Mouse (Mus musculus) liver, adult 2 months (tissue): ENCODE data around the gene Cpsf2. TPM values are rescaled to one million over a fixed set of nuclear protein-coding genes. Genes with fewer than 3 reads are reported as not detected.
"Not testable (repeated sequence)": the region's sequence is repeated elsewhere in the genome, so short reads cannot be mapped to it uniquely, and the experiment has no call there.

ENCODE experiments used
- DNase-seq: peaks from one replicate; pipeline ENCODE4 v3.0.0-alpha.2; 2011; ENCODE audit warnings: low read depth, low spot score; ENCODE audit errors: extremely low read depth
- H3K27ac ChIP-seq: fragments of 200-500 bp; replicated peaks from 2 replicates; pipeline ENCODE4 v1.5.1; 2012; ENCODE audit warnings: low read depth, mild to moderate bottlenecking, control low read depth, inconsistent platforms, low read length; ENCODE audit not compliant: insufficient read depth
- H3K27me3 ChIP-seq: fragments of 200-500 bp; 2 replicates; pipeline ENCODE4 v1.6.1; 2012; ENCODE audit warnings: mild to moderate bottlenecking, moderate library complexity, low read length, inconsistent platforms; ENCODE audit not compliant: control insufficient read depth, insufficient read depth
- H3K36me3 ChIP-seq: fragments of 200-500 bp; 2 replicates; pipeline ENCODE4 v1.6.1; 2012; ENCODE audit warnings: low read length, inconsistent platforms; ENCODE audit not compliant: control insufficient read depth, insufficient read depth
- H3K4me1 ChIP-seq: fragments of 200-500 bp; 2 replicates; pipeline ENCODE4 v1.6.1; 2011; ENCODE audit warnings: low read length; ENCODE audit not compliant: control insufficient read depth, insufficient read depth
- H3K4me3 ChIP-seq: fragments of 200-500 bp; 2 replicates; pipeline ENCODE4 v1.5.1; 2011; ENCODE audit warnings: low read depth, mild to moderate bottlenecking, control low read depth, low read length, moderate library complexity; ENCODE audit not compliant: insufficient read depth
- H3K79me2 ChIP-seq: fragments of 200-500 bp; 2 replicates; pipeline ENCODE4 v1.6.1; 2012; ENCODE audit warnings: inconsistent platforms, mild to moderate bottlenecking, low read length, moderate library complexity; ENCODE audit not compliant: control insufficient read depth, insufficient read depth
- H3K9ac ChIP-seq: fragments of 200-500 bp; 2 replicates; pipeline ENCODE4 v1.6.1; 2012; ENCODE audit warnings: low read depth, mild to moderate bottlenecking, control low read depth, inconsistent platforms, low read length
- CTCF ChIP-seq: fragments of 200-500 bp; IDR thresholded peaks from 2 replicates; pipeline ENCODE4 v1.5.1; 2011; ENCODE audit warnings: low read depth, low read length, control low read depth
- POLR2A ChIP-seq: fragments of 200-500 bp; IDR thresholded peaks from 2 replicates; pipeline ENCODE4 v1.6.1; 2011; ENCODE audit warnings: low read length, control low read depth; ENCODE audit not compliant: insufficient read depth; ENCODE audit errors: extremely low read depth
- WGBS: fragments of 180-500 bp; shearing (Covaris S2); methylation state at CpG from one replicate; pipeline ENCODE4 v1.1.7; 2018; 5-methylcytosine and 5-hydroxymethylcytosine counted together
- polyA plus RNA-seq: library from polyadenylated mRNA; depleted of rRNA; stranded (reverse); fragments of >200 nt; gene quantifications from 2 replicates; pipeline ENCODE4 v1.2.3, GENCODE M21; 2012
- total RNA-seq: library from RNA; depleted of rRNA; stranded (reverse); fragments of >200 nt; gene quantifications from 2 replicates; pipeline ENCODE4 v1.2.3, GENCODE M21; 2014

Gene Cpsf2
- total and polyA plus RNA-seq, 2 experiments, result 2.7 to 9.2 TPM

DNA sequence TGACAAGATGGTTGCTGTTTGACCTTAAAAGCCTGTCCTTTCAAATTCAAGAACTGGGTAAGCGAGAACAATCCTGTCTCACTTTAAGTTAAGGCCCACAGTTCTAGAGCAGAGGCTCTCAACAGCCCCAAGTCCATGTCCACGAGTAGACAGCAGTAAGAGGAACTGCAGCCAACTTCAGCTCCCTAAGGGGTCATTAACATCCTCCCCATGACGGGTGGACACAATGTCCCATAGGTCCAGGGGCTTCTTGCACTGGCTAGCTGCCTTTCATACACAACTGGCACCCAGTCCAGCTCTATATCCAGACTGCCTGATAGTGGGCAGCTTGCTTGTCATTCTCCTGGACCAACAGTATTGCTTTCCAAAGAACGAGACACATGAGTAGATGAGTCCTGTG lies 27.0 kb upstream of the Cpsf2 start:
- Histone ChIP-seq H3K9ac (no peak overlapping the region), H3K4me1 (no peaks in the 10 kb centered on the region), H3K36me3 (peaks cover 23% of the 10 kb centered on the region), H3K4me3 (no peak overlapping the region), H3K27ac (no peak overlapping the region), H3K27me3 (no peaks in the 10 kb centered on the region), H3K79me2 (no peaks in the 10 kb centered on the region; the same call in 1 of the 2 replicates)
- TF ChIP-seq POLR2A (no peak), CTCF (no peak)
- WGBS, result 77% methylated on average over 4 of the region's 4 CpGs
- no peak for DNase-seq

- not testable (repeated sequence) for H3K4me1 ChIP-seq, H3K27ac ChIP-seq, H3K9ac ChIP-seq, H3K36me3 ChIP-seq, H3K4me3 ChIP-seq, H3K79me2 ChIP-seq, H3K27me3 ChIP-seq, DNase-seq
- WGBS, result 95% methylated on average over 8 of the region's 8 CpGs
Measured at GRCm38 (mm10) chr12:101955821-101956220, 20.0 kb upstream of the Cpsf2 start.

- TF ChIP-seq CTCF (no peak), POLR2A (no peak)
- WGBS, result 8% methylated on average over 26 of the region's 26 CpGs
- Histone ChIP-seq H3K4me3 (peak overlapping the region; percentile 86), H3K4me1 (peaks cover 9% of the 10 kb centered on the region), H3K36me3 (no peaks in the 10 kb centered on the region), H3K27ac (peak overlapping the region; percentile 52), H3K27me3 (no peaks in the 10 kb centered on the region), H3K9ac (peak overlapping the region; percentile 89), H3K79me2 (peaks cover 5% of the 10 kb centered on the region; the same call in 1 of the 2 replicates)
- peak; percentile 24 for DNase-seq
Measured at GRCm38 (mm10) chr12:101957079-101957941, 18.5 kb upstream of the Cpsf2 start.

GRCm38 (mm10) chr12:101957942-101958544 lies 17.7 kb upstream of the Cpsf2 start, which contains the start of gene Atxn3:
Gene Atxn3, minus strand, starts transcription at chr12:101958246.
- Histone ChIP-seq H3K4me3 (peak within 1 kb of the TSS; percentile 86), H3K4me1 (peaks cover 9% of the 10 kb centered on the region), H3K27me3 (no peaks in the 10 kb centered on the region), H3K27ac (peak within 1 kb of the TSS; percentile 52), H3K79me2 (peaks cover 5% of the 10 kb centered on the region; the same call in 1 of the 2 replicates), H3K36me3 (no peaks in the 10 kb centered on the region), H3K9ac (peak within 1 kb of the TSS; percentile 89)
- peak; percentile 80 for DNase-seq
- peak; percentile 87 for TF ChIP-seq CTCF
- TF ChIP-seq POLR2A, result peak; percentile 43; the same call in 1 of the 2 replicates
- WGBS, result under 1% methylated on average over 54 of the region's 54 CpGs

GRCm38 (mm10) chr12:101958556-101958955 lies 17.2 kb upstream of the Cpsf2 start:
- H3K9ac ChIP-seq, result no peak overlapping the region
- TF ChIP-seq POLR2A (no peak), CTCF (no peak)
- 39% methylated on average over 9 of the region's 9 CpGs for WGBS
- H3K27me3 ChIP-seq, result no peaks in the 10 kb centered on the region
- H3K4me1 ChIP-seq, result peaks cover 9% of the 10 kb centered on the region
- H3K79me2 ChIP-seq, result peaks cover 5% of the 10 kb centered on the region; the same call in 1 of the 2 replicates
- H3K4me3 ChIP-seq, result peak overlapping the region; percentile 21; the same call in 1 of the 2 replicates
- H3K36me3 ChIP-seq, result no peaks in the 10 kb centered on the region
- H3K27ac ChIP-seq, result no peak overlapping the region
- DNase-seq, result no peak

DNA sequence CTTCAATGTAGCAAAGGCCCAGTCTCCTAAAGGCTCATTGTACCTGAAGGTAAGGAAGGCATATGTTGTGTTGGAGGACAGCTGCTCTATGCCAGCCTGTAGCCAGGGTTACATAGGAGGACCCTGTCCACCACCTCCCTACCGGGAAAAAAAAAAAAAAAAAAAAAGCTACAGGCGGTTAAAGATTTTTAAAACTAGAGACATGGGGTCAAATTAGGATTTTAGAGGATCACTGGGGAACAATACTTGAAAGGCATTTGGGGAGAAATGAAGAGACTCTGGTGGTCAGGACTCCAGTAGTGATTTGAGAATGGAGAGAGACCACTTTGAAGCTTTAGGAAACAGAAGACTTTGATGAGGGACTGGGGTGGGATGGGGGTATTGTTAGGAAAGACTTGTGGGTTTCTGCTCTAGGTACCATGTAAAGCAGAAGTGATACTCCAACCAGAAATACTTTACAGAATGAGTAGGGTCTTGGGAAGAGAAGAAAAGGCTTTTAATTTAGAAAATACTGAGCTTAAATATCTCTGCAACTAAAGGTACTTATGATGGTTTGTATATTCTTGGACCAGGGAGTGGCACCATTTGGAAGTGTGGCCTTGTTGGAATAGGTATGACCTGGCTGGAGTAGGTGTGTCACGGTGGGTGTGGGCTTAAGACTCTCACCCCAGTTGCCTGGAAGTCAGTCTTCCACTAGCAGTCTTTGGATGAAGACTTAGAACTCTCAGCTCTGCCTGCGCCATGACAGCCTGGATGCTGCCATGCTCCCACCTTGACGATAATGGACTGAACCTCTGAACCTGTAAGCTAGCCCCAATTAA lies 16.6 kb upstream of the Cpsf2 start:
- H3K4me3 ChIP-seq, result 0 out of 2 replicates have a peak overlapping the region, but pooled peaks have one; percentile 21
- H3K79me2 ChIP-seq, H3K27me3 ChIP-seq, H3K36me3 ChIP-seq, H3K4me1 ChIP-seq, H3K9ac ChIP-seq, DNase-seq, H3K27ac ChIP-seq: not testable (repeated sequence)
- WGBS, result 93% methylated on average over 5 of the region's 5 CpGs
